Mouse (Mus musculus) inflammation-experienced regulatory T-cells, adult 6 months (primary cell): ENCODE measurements around the gene Il6st. TPM values are rescaled to one million over a fixed set of nuclear protein-coding genes. Genes with fewer than 3 reads are reported as not detected.

Experiments
- ATAC-seq: one replicate; pipeline ENCODE4 v1.8.0; 2017
- polyA plus RNA-seq, 3 experiments: library from polyadenylated mRNA; unstranded; fragments of 100-300 nt; shearing (Covaris generic); gene quantifications; one replicate each; pipeline ENCODE4 v1.2.1; 2017

The Il6st gene
- polyA plus RNA-seq, 3 experiments from 2014 or later: 14.1 to 58.2 (median 51.0) TPM

DNA sequence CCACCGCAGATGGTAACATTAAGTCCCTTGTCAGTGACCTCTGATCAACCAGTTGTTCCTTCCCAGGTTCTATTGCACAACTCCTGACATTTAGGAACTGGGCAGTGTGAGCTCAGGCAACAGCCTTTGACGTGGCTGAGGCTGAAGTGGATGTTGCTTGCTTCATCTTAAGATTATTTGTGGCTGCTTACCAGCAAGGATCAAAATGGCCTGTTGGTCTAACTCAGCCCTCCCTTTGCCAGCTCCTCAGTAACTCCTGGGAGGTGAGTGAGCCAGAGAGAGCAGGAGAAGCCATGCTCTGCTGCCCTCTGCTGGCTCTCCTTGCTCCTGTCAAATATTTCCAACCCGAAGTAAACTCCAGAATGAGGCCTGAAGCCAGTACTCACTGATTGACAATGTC lies 66.0 kb downstream of the Il6st start:
- peak; percentile 74 for ATAC-seq

DNA sequence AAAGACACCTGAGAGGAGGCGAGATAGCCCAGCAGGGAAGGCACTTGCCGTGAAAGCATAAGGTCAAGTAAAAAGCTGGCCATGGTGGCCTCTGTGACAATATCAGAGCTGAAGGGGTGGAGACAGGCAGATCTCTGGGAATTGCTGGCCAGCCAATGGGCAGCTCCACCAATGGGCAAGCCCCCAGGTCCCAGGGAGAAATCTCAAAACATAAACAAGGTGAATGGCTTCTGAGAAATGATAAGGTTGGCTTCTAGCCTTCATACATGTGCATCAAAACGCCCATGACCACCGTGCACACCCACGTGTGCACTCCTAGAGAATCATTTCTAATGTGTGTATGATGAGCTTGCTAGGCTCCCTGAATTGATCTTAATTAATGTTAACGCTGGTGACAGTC lies 68.4 kb downstream of the Il6st start:
- ATAC-seq: no peak

DNA sequence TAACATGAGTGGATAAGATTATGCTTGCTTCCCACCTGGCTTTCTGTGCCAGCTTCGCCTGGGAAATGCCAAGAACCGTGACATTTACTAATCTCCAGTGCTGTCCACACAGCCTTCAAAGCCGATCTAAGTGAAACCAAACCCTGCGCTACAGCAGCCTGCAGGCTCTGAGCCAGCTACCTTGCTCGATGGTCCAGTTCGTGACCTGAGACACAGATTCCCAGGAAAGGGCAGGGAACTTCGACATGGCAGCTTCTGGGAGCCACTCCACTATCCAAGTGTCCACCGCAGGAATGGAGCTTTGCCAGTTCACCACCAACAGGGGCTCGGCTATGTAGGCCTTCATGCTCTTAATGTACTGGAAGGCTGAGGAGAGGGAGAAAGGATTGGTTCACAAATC lies 69.7 kb downstream of the Il6st start:
- ATAC-seq: no peak

GRCm38 (mm10) chr13:112536611-112537010 lies 72.7 kb downstream of the Il6st start:
- no peak for ATAC-seq

- ATAC-seq: no peak
These were observed 73.2 kb downstream of the Il6st start for GRCm38 (mm10) chr13:112537065-112537464.

DNA sequence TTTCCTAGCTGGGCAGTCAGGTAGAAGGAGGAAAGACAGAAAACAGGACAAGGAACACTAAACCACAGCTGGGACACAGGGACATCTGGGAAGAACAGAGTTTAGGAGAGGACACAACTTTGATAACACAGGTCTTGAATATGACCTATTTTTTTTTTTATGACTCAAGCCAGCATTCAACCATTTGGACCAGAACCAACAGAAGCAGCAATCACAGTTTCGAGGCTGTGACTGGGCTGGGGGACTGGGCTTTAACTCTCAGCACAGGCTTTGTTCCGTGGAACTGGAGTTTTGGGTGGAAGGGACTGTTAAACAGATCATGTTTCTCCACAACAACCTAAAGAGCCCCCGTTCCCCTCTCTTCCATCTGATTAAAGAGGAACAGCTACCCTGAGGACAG lies 76.7 kb downstream of the Il6st start:
- ATAC-seq: no peak

DNA sequence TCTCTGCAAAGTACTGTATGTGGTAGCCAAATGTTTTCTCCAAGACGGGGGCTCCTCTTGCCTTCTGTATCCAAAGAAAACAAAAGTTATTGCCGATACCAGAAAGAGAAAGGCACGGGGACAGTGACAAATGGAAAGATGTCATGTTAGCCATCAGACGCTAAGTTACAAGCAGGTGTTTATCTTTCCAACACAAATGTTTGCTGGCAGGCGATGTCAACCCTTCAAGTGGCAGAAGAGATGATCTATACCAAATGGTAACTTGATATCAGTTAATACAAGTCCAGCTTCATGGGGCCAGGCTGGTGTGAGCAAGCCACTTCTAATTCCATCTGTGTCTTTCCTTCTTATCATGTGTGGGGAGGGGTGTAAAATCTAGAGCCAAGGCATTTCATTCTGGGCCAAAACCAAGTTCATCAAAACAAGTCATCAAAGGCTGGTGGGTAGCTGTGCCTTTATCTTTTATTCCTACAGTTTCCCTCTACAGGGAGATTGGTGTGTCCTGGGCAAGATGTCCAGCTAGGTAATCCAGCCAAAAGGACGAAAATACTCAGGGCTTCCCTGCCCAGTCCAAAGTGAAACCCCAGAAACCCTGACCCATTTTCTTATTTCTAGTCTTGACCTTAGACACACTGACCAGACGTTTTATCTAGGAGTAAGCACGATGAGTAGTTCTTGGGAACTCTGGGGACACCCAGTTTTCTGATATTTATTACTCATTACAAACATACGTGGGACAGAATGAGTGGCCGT lies 77.5 kb downstream of the Il6st start:
- no peak for ATAC-seq

GRCm38 (mm10) chr13:112551641-112552548 lies 88.0 kb downstream of the Il6st start:
- no peak for ATAC-seq

DNA sequence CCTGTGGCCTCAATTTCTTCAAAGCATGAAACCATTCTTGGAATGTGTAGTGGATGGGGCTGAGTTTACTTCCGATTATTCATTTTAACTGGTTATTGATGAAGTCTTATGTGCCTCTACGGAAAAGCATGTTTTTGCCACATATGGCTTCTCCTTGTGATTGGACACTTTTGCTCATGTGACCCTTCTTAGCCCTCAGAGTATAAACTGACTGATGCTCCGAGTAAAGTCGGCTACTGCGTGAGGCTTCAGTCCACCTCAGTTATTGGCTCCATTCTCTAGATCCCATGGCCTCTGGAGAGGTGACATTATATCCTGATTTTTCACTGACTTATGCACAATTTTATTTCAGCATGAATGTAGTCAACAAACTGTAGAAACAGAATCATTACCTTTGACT lies 89.4 kb downstream of the Il6st start:
- ATAC-seq: no peak

DNA sequence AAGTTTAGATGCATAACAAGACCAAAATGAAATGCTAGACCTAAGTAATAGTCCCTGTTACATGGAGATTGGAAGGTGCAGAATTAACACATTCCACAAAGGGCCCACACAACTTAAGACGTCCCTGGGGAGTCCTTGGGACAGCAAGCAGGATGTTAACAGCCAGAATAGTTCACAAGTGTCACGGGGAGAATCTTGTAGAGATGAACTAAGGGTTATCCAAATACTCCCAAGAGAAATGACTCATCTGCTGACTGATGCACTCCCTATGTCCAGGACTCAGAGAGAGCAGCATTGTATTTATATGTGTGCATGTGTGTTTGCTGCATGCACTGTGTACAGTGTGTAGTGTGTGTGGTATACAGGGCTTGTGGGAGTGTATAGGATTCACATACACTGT lies 92.6 kb downstream of the Il6st start:
- ATAC-seq: no peak

Other genes starting within 250 kb of the Il6st start
- 10 to 100 TPM in 1 of 3 experiments, 1 to 10 TPM in 2; 2.7 to 11.6 (median 8.5) TPM for gene Ankrd55, start 175.6 kb upstream of the Il6st start, polyA plus RNA-seq
- under 1 TPM in 1 of 3 experiments, not detected in 2; 0.10 TPM for gene Il31ra, start 130.3 kb downstream of the Il6st start, polyA plus RNA-seq
- not detected for gene Ddx4, start 188.4 kb downstream of the Il6st start, polyA plus RNA-seq
- 10 to 100 TPM; 21.8 to 39.6 (median 34.2) TPM for gene Slc38a9, start 196.7 kb downstream of the Il6st start, polyA plus RNA-seq